Mouse (Mus musculus) mesoderm, embryonic 11.5 days (tissue): ENCODE measurements around the gene Gm14444.
"Not testable (repeated sequence)": the region's sequence is repeated elsewhere in the genome, so short reads cannot be mapped to it uniquely, and the experiment has no call there.

Source experiments
- DNase-seq: peaks from one replicate; pipeline ENCODE4 v3.0.0-alpha.2; 2012; ENCODE audit warnings: low read depth, low spot score

The Gm14444 gene

GRCm38 (mm10) chr2:175010022-175010421 is at the start of gene Gm14444:
Gm14444 (plus strand) TSS chr2:175010241.
- DNase-seq: not testable (repeated sequence)

GRCm38 (mm10) chr2:174965466-174965865 is 44.6 kb upstream of the Gm14444 start:
- DNase-seq: not testable (repeated sequence)

GRCm38 (mm10) chr2:175044268-175044667 is 34.2 kb downstream of the Gm14444 start:
- not testable (repeated sequence) for DNase-seq

GRCm38 (mm10) chr2:175067681-175068261 is 57.7 kb downstream of the Gm14444 start, which contains the start of gene Gm14393:
Gm14393 (minus strand) TSS chr2:175067781.
- DNase-seq: not testable (repeated sequence)
